Mouse (Mus musculus): ENCODE results near the gene Atg2b. TPM values are rescaled to one million over a fixed set of nuclear protein-coding genes. Genes with fewer than 3 reads are reported as not detected.

Atg2b gene
- polyA plus RNA-seq, 1 experiment from 2014 or later = 6.7 TPM

DNA sequence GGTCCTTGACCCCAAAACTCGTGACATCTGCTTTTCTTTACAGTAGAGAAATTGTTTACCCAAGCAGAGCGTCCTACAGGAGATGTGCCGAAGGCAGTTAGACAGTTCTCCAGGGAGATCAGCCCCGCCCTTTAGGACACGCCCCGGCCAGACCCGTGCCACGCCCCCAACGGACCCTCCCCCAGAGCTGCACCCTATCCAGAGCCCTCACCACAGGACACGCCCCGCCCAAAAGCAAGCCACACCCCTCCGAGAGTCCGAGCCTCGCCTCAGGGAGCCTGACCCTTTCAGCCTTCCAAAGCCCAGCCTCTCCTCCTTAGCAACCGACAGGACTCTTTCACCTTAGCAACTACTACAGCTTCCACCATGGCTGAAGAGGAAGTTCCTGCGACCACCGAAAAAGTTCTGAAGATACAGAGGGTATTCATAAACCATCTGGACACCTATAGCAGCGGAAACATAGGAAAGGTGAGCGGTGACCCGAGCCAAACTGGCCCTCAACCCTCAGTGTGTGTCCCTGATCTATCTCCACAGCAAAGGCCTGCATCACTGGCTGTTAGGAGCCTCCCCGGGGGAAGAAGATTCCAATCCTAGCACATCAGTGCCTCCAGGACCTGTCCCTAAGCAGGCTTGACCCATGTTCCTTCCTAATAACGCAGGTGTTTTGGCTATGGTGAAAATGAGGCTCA is 20.9 kb upstream of the Atg2b start, which contains the start of gene Ak7:
Ak7 (plus strand) TSS at position 178 of the 689 bp plus-strand sequence.
- Histone ChIP-seq H3K36me3 (peaks cover 10% of the 10 kb centered on the region; the same call in 1 of the 2 replicates), H3K9me3 (replicated peaks) (no peaks in the 10 kb centered on the region), H3K4me2 (peak within 1 kb of the TSS; percentile 43), H3K4me1 (replicated peaks) (peaks cover 6% of the 10 kb centered on the region; the same call in 1 of the 2 replicates), H3K9ac (no peak within 1 kb of the TSS), H3K4me3 (no peak within 1 kb of the TSS), H3K27ac (no peak within 1 kb of the TSS), H3K27me3 (no peaks in the 10 kb centered on the region)
- peak; percentile 88 for ATAC-seq (replicated peaks; ENCODE audit: insufficient number of reproducible peaks, insufficient read depth, low FRiP score, low read depth)
- 11% methylated on average over 22 of the region's 22 CpGs for WGBS

- H3K36me3 ChIP-seq = peaks cover 22% of the 10 kb centered on the region
- 92% methylated on average over 12 of the region's 12 CpGs for WGBS
- H3K4me3 ChIP-seq = no peak overlapping the region
- H3K27ac ChIP-seq = no peak overlapping the region
- no peaks in the 10 kb centered on the region for H3K27me3 ChIP-seq
- no peak overlapping the region for H3K4me2 ChIP-seq
- H3K4me1 ChIP-seq (replicated peaks) = peaks cover 1% of the 10 kb centered on the region; the same call in 1 of the 2 replicates
- ATAC-seq (replicated peaks; ENCODE audit: insufficient number of reproducible peaks, insufficient read depth, low FRiP score, low read depth) = no peak
- no peak overlapping the region for H3K9ac ChIP-seq
- no peaks in the 10 kb centered on the region for H3K9me3 ChIP-seq (replicated peaks)
These were observed 15.4 kb upstream of the Atg2b start for GRCm38 (mm10) chr12:105700433-105700832.

DNA sequence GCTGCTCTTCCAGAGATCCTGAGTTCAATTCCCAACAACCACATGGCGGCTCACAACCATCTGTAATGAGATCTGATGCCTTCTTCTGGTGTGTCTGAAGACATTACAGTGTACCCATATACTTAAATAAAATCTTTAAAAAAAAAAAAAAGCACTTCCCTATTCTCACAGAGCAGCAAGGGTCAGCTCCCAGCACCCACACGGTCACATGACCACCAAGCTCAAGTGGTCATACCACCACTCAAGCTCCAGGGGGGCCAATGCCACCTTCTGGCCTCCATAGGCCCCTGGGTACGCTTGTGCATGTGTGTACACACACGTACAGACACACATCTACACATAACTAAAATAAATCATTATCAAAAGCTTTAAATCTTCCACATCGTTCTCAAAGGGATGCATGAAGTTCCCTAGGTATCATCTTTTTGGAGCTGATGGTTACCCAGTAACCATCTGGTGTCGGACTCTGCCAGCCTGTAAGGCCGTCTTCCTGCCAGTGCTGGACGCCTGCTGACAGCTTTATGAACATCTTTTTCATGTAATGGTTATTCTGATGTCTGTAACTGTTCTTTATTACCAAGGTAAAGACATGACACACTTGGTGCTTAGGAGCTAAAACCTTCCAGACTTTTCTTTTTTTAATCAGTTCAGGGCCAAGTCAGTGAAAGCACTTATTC is 12.2 kb upstream of the Atg2b start:
- Histone ChIP-seq H3K27me3 (no peaks in the 10 kb centered on the region), H3K4me1 (replicated peaks) (no peaks in the 10 kb centered on the region), H3K27ac (no peak overlapping the region), H3K9me3 (replicated peaks) (no peaks in the 10 kb centered on the region), H3K9ac (no peak overlapping the region), H3K4me2 (no peak overlapping the region), H3K4me3 (no peak overlapping the region), H3K36me3 (peaks cover 23% of the 10 kb centered on the region)
- WGBS = 92% methylated on average over 8 of the region's 8 CpGs
- no peak for ATAC-seq (replicated peaks; ENCODE audit: insufficient number of reproducible peaks, insufficient read depth, low FRiP score, low read depth)

- 74% methylated on average over 7 of the region's 7 CpGs for WGBS
- H3K4me2 ChIP-seq = no peak overlapping the region
- H3K27me3 ChIP-seq = no peaks in the 10 kb centered on the region
- peaks cover 18% of the 10 kb centered on the region for H3K36me3 ChIP-seq
- no peaks in the 10 kb centered on the region for H3K9me3 ChIP-seq (replicated peaks)
- no peak for ATAC-seq (replicated peaks; ENCODE audit: insufficient number of reproducible peaks, insufficient read depth, low FRiP score, low read depth)
- no peak overlapping the region for H3K27ac ChIP-seq
- H3K9ac ChIP-seq = no peak overlapping the region
- H3K4me1 ChIP-seq (replicated peaks) = no peaks in the 10 kb centered on the region
- no peak overlapping the region for H3K4me3 ChIP-seq
These were observed 10.8 kb upstream of the Atg2b start for GRCm38 (mm10) chr12:105695848-105696247.

DNA sequence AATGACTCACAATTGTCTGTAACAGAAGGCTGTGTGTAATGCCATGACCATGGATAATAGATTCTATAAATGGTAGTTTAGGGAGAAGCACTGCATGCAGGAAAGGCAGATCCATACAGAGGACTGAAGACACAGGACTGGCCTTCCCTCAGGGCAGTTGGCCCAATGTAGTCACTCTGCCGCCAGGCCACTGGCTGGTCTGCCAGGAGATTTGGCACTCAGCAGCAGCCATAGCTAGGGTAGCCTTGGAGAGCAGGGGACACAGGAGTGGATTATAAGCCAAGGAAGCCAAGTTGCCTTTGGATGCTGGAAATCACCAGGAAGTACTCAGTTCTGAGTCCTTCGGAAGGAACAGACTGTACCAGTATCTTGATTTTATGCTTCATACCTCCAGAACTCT is 9.0 kb upstream of the Atg2b start:
- Histone ChIP-seq H3K4me1 (replicated peaks) (no peaks in the 10 kb centered on the region), H3K4me3 (no peak overlapping the region), H3K4me2 (no peak overlapping the region), H3K9ac (no peak overlapping the region), H3K27ac (no peak overlapping the region), H3K36me3 (peaks cover 11% of the 10 kb centered on the region; the same call in 1 of the 2 replicates), H3K9me3 (replicated peaks) (no peaks in the 10 kb centered on the region), H3K27me3 (no peaks in the 10 kb centered on the region)
- no peak for ATAC-seq (replicated peaks; ENCODE audit: insufficient number of reproducible peaks, insufficient read depth, low FRiP score, low read depth)
- WGBS = 94% methylated on average over 2 of the region's 2 CpGs

GRCm38 (mm10) chr12:105689435-105689834 is 4.4 kb upstream of the Atg2b start:
- Histone ChIP-seq H3K27ac (no peak overlapping the region), H3K4me2 (no peak overlapping the region), H3K4me1 (replicated peaks) (peaks cover 9% of the 10 kb centered on the region), H3K27me3 (no peaks in the 10 kb centered on the region), H3K9me3 (replicated peaks) (no peaks in the 10 kb centered on the region), H3K9ac (no peak overlapping the region), H3K4me3 (no peak overlapping the region), H3K36me3 (peaks cover 11% of the 10 kb centered on the region; the same call in 1 of the 2 replicates)
- no peak for ATAC-seq (replicated peaks; ENCODE audit: insufficient number of reproducible peaks, insufficient read depth, low FRiP score, low read depth)
- WGBS = 87% methylated on average over 13 of the region's 13 CpGs

DNA sequence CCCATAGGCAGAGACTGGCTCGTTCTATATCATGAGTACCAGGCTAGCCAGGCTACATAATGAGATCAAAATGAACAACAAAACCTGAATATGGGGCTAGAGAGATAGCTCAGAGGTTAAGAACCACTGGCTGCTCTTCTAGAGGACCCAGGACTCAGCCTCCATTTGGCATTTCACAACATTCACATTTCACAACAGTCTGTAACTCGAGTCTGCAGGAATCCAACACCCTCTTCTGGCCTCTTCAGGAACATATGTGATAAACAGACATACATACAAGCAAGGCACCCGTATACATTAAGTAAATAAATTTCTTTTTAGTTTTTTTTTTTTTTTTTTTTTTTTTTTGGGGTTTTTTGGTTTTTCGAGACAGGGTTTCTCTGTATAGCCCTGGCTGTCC is 3.5 kb upstream of the Atg2b start:
- H3K36me3 ChIP-seq = peaks cover 11% of the 10 kb centered on the region; the same call in 1 of the 2 replicates
- H3K4me2 ChIP-seq = no peak overlapping the region
- no peak for ATAC-seq (replicated peaks; ENCODE audit: insufficient number of reproducible peaks, insufficient read depth, low FRiP score, low read depth)
- no peak overlapping the region for H3K4me3 ChIP-seq
- peaks cover 13% of the 10 kb centered on the region for H3K4me1 ChIP-seq (replicated peaks)
- no peak overlapping the region for H3K9ac ChIP-seq
- no peaks in the 10 kb centered on the region for H3K9me3 ChIP-seq (replicated peaks)
- no peak overlapping the region for H3K27ac ChIP-seq
- H3K27me3 ChIP-seq = no peaks in the 10 kb centered on the region
- WGBS = 77% methylated on average over 4 of the region's 4 CpGs

DNA sequence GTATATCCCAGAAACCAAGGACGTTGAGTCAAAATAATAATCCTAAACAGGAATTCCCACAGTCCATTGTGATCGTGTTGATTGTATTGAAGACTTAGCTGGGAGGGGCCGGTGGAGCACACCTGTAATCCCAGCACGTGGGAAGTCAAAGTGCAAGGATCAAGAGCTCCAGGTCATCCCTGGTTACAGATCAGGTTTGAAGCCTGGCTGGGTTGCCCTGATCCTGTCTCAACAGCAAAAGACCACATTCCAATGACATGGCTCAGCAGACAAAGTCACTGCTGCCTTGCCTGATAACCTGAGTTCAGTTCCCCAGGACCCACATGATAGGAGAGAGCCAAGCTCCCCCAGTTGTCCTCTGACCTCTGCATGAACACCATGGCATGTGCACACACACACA is 2.4 kb upstream of the Atg2b start:
- Histone ChIP-seq H3K27ac (no peak overlapping the region), H3K9ac (no peak overlapping the region), H3K4me2 (no peak overlapping the region), H3K27me3 (no peaks in the 10 kb centered on the region), H3K9me3 (replicated peaks) (no peaks in the 10 kb centered on the region), H3K36me3 (peaks cover 11% of the 10 kb centered on the region; the same call in 1 of the 2 replicates), H3K4me1 (replicated peaks) (peaks cover 17% of the 10 kb centered on the region), H3K4me3 (no peak overlapping the region)
- no peak for ATAC-seq (replicated peaks; ENCODE audit: insufficient number of reproducible peaks, insufficient read depth, low FRiP score, low read depth)
- 85% methylated on average over 4 of the region's 4 CpGs for WGBS

GRCm38 (mm10) chr12:105686791-105687190 is 1.8 kb upstream of the Atg2b start:
- Histone ChIP-seq H3K9ac (no peak overlapping the region), H3K4me1 (replicated peaks) (peaks cover 17% of the 10 kb centered on the region), H3K27me3 (no peaks in the 10 kb centered on the region), H3K27ac (no peak overlapping the region), H3K4me3 (0 out of 2 replicates have a peak overlapping the region, but pooled peaks have one; percentile 94), H3K9me3 (replicated peaks) (no peaks in the 10 kb centered on the region), H3K36me3 (peaks cover 6% of the 10 kb centered on the region; the same call in 1 of the 2 replicates), H3K4me2 (no peak overlapping the region)
- ATAC-seq (replicated peaks; ENCODE audit: insufficient number of reproducible peaks, insufficient read depth, low FRiP score, low read depth) = no peak
- WGBS = 78% methylated on average over 3 of the region's 3 CpGs

DNA sequence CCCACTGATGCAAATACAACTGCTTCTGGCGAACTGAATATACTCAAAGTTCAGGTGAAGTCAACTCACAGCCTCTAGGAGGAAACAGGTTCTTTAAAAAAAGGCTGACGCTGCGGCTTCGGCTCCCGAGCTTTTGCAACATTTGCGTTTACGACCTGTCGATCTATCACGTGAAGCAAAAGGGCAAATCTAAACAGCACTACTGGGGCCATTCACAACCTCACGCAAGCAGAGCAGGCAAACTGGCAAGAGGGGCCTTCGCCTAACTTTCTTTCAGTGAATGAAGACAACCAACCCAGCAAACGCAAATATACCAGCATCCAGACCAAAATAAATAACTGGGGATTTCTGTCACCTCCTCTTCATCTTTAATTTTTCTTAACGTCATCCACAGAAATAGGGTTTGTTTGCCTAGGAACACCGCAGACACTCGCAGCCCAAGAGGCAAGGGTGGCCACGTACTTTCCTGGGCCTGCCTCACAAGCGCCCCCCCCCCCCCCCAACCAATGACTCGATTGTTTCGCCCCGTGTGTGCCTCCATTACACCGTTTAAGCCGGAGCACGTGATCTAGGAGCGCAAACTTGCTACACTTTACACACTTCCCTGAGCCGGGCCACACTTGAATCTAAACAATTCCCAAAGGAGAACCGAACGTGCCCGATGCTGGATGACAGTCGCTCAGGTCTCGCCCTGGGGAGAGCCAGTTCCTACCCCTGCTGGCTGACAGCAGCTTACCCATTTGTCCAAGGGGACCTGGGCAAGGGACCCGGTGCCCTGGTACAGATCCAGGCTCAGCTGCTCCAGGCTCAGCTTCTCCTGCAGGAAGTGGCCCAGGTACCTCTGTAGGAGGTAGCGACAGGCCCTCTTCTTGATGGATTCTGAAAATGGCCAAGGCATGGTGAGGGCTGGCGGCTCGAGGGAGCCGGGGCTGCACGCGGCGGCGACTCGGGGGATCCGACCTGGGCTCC is 794 bp downstream of the Atg2b start, which contains the start of gene Gskip:
Gskip (plus strand) TSS at position 897 of the 969 bp plus-strand sequence.
- Histone ChIP-seq H3K36me3 (no peaks in the 10 kb centered on the region; the same call in 1 of the 2 replicates), H3K27me3 (no peaks in the 10 kb centered on the region), H3K9ac (peak within 1 kb of the TSS; percentile 82), H3K4me2 (peak within 1 kb of the TSS; percentile 90), H3K4me3 (peak within 1 kb of the TSS; percentile 94), H3K27ac (peak within 1 kb of the TSS; percentile 93), H3K9me3 (replicated peaks) (no peaks in the 10 kb centered on the region), H3K4me1 (replicated peaks) (peaks cover 17% of the 10 kb centered on the region)
- WGBS = 1% methylated on average over 41 of the region's 41 CpGs
- ATAC-seq (replicated peaks; ENCODE audit: insufficient number of reproducible peaks, insufficient read depth, low FRiP score, low read depth) = peak; percentile 19

GRCm38 (mm10) chr12:105678762-105679161 is 6.2 kb downstream of the Atg2b start:
- peaks cover 6% of the 10 kb centered on the region for H3K4me1 ChIP-seq (replicated peaks)
- 82% methylated on average over 3 of the region's 3 CpGs for WGBS

More at GRCm38 (mm10) chr12:105678762-105679161, 6.2 kb downstream of the Atg2b start:
- no peaks in the 10 kb centered on the region for H3K27me3 ChIP-seq
- no peak for ATAC-seq (replicated peaks; ENCODE audit: insufficient number of reproducible peaks, insufficient read depth, low FRiP score, low read depth)
- no peak overlapping the region for H3K9ac ChIP-seq
- no peaks in the 10 kb centered on the region for H3K9me3 ChIP-seq (replicated peaks)
- no peak overlapping the region for H3K4me2 ChIP-seq
- H3K36me3 ChIP-seq = peaks cover 11% of the 10 kb centered on the region
- no peak overlapping the region for H3K27ac ChIP-seq
- H3K4me3 ChIP-seq = no peak overlapping the region

Measured in heart, embryonic 15.5 days (tissue).